Mouse (Mus musculus) E14TG2a.4 (cell line): ENCODE data around the gene Ell3.
"Not testable (repeated sequence)": the region's sequence is repeated elsewhere in the genome, so short reads cannot be mapped to it uniquely, and the experiment has no call there.

ENCODE experiments used
- CTCF ChIP-seq: conservative IDR thresholded peaks from 2 replicates; pipeline ENCODE4 v1.5.1; 2014; ENCODE audit warnings: low read length
- NANOG ChIP-seq: IDR thresholded peaks from 2 replicates; pipeline ENCODE4 v1.6.1; 2014; ENCODE audit warnings: borderline replicate concordance, low read length, mixed read lengths

- not testable (repeated sequence) for TF ChIP-seq CTCF, NANOG
These were observed 31.2 kb upstream of the Ell3 start for GRCm38 (mm10) chr2:121475306-121475705.
